ENCODE assay signal across 19 mouse cellular contexts in the genomic region with DNA sequence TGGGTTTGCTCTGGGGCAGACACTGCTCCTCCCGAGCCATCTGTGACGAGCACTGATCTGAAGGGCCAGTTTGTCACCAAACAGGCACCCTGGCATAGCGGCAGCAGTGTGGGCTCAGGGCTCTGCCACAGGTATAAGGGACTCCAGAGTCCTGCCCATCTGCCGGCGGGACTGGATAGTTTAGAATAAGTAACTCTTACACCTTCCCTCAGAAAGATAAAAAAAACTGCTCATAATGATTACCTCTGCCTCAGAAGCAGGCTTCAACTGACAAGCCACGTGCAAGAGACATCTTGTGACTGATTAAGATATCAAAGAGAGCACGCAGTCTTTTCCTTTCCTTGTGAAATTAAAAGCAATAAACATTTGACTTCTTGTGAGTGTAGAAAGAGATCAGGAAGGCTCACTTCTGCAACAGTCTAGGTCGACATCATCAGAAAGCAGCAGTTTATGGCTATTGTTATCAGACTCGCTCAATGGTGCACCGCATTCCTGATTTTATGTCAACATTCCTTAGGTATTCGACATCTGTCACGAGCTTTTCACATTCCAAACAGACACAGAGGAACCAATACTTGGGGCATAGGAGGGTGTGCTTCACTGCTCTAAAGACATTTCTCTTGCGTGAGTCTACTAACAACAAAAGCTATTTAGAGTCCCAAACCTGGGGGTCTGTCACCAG. TPM values are rescaled to one million over a fixed set of nuclear protein-coding genes. Genes with fewer than 3 reads are reported as not detected.
"Had no signal": no experiment of that assay in that cellular context is flagged by ENCODE, and none has a peak within 500 bp of the region (broad histone marks: within the 10 kb centered on the region; RNA-seq: fewer than 3 reads in every experiment).

No protein-coding gene starts in this region.

- H3K4me1 ChIP-seq: limb, embryonic 12.5 days; midbrain, embryonic 13.5 days had no signal

- H3K4me2 ChIP-seq: limb, embryonic 12.5 days; midbrain, embryonic 13.5 days had no signal

- H3K9ac ChIP-seq: limb, embryonic 12.5 days; liver, embryonic 14.5 days; midbrain, embryonic 13.5 days had no signal

- H3K4me3 ChIP-seq: limb, embryonic 12.5 days; midbrain, embryonic 13.5 days had no signal

- H3K27me3 ChIP-seq: limb, embryonic 12.5 days; midbrain, embryonic 13.5 days had no signal

- DNase-seq: kidney, adult 8-10 months; layer of hippocampus, adult 9-11 months; liver; lung, adult 2 months; lung, postnatal 10 days; right cerebral cortex, adult 18-20 months; right cerebral cortex, postnatal 25 days; thymus, postnatal 36 days had no signal

- H3K9me3 ChIP-seq: limb, embryonic 12.5 days; midbrain, embryonic 13.5 days had no signal

- ATAC-seq: midbrain, embryonic 13.5 days had no signal

- H3K27ac ChIP-seq: kidney, postnatal 0 days; limb, embryonic 12.5 days; liver, embryonic 14.5 days; macrophage; midbrain, embryonic 13.5 days had no signal

- H3K36me3 ChIP-seq: midbrain, embryonic 13.5 days had no signal

RNA-seq across cellular contexts. Expression of a gene that starts 50.4 kb away (rescaled TPM):
- total RNA-seq: midbrain, postnatal 0 days had no signal
- polyA plus RNA-seq: kidney, postnatal 0 days; limb, embryonic 12.5 days; liver, embryonic 14.5 days; macrophage; midbrain, embryonic 13.5 days; midbrain, postnatal 0 days; neural tube, embryonic 14.5 days; small intestine, adult 2 months; stomach, embryonic 16.5 days; thymus, postnatal 0 days had no signal

RNA-seq across cellular contexts. Expression of a gene that starts 52.7 kb away (rescaled TPM):
- total RNA-seq: midbrain, postnatal 0 days had no signal
- polyA plus RNA-seq: kidney, postnatal 0 days; large intestine, adult 2 months; limb, embryonic 12.5 days; liver, embryonic 14.5 days; lung, adult 2 months; macrophage; midbrain, embryonic 13.5 days; midbrain, postnatal 0 days; neural tube, embryonic 14.5 days; stomach, embryonic 16.5 days; thymus, postnatal 0 days had no signal
